Mouse (Mus musculus) brain, embryonic 14.5 days (tissue): Measurements from ENCODE around the gene Gm20489.

Experiments used
- CTCF ChIP-seq: fragments of 200-500 bp; IDR thresholded peaks from 2 replicates; pipeline ENCODE4 v1.5.1; 2012; ENCODE audit warnings: inconsistent platforms, mild to moderate bottlenecking, moderate library complexity, borderline replicate concordance; ENCODE audit not compliant: insufficient read depth, insufficient read length; ENCODE audit errors: extremely low read depth
- POLR2A ChIP-seq: fragments of 200-500 bp; IDR thresholded peaks from 2 replicates; pipeline ENCODE4 v1.6.1; 2012; ENCODE audit warnings: mild to moderate bottlenecking, inconsistent platforms, borderline replicate concordance; ENCODE audit not compliant: poor library complexity, insufficient read depth, insufficient read length, severe bottlenecking; ENCODE audit errors: extremely low read depth

- TF ChIP-seq CTCF (no peak), POLR2A (no peak)
Measured at GRCm38 (mm10) chrX:101268755-101269124, at the start of gene Gm20489.
